Mouse (Mus musculus) ES-E14 (cell line): ENCODE results near the gene Exosc5.

Experiments used
- HCFC1 ChIP-seq: IDR thresholded peaks from 2 replicates; pipeline ENCODE4 v1.6.1; 2012; ENCODE audit warnings: low read length, inconsistent platforms, borderline replicate concordance; ENCODE audit not compliant: insufficient read depth
- ZNF384 ChIP-seq: IDR thresholded peaks from 2 replicates; pipeline ENCODE4 v1.6.1; 2012; ENCODE audit warnings: low read depth, low read length, inconsistent platforms

GRCm38 (mm10) chr7:25689603-25690021, 30.6 kb downstream of the Exosc5 start:
- TF ChIP-seq HCFC1: no peak
- no peak for TF ChIP-seq ZNF384
